Mouse (Mus musculus) ES-E14 (cell line): ENCODE measurements around the gene Mettl16.

Experiments
- HCFC1 ChIP-seq: IDR thresholded peaks from 2 replicates; pipeline ENCODE4 v1.6.1; 2012; ENCODE audit warnings: low read length, inconsistent platforms, borderline replicate concordance; ENCODE audit not compliant: insufficient read depth
- MAFK ChIP-seq: IDR thresholded peaks from 2 replicates; pipeline ENCODE4 v1.6.1; 2014; ENCODE audit warnings: mild to moderate bottlenecking, low read depth, low read length, inconsistent platforms; ENCODE audit not compliant: insufficient read depth
- ZC3H11A ChIP-seq: IDR thresholded peaks from 2 replicates; pipeline ENCODE4 v1.6.1; 2012; ENCODE audit warnings: low read depth, mild to moderate bottlenecking, inconsistent platforms, low read length, borderline replicate concordance

- TF ChIP-seq MAFK (no peak), HCFC1 (no peak), ZC3H11A (no peak)
Observed at GRCm38 (mm10) chr11:74750662-74751351, 19.8 kb upstream of the Mettl16 start.
